Mouse (Mus musculus) heart, embryonic 13.5 days (tissue): Measurements from ENCODE around the gene Gm4969. TPM values are rescaled to one million over a fixed set of nuclear protein-coding genes. Genes with fewer than 3 reads are reported as not detected.

Experiments
- ATAC-seq: fragments of 200-750 bp; cut with Nextera tagmentation; 2 replicates; pipeline ENCODE4 v1.8.0; 2017; ENCODE audit warnings: moderate TSS enrichment; ENCODE audit not compliant: insufficient number of reproducible peaks, low FRiP score, low TSS enrichment; ENCODE audit errors: extremely low read depth
- H3K27ac ChIP-seq: fragments of 300-500 bp; sonication (generic); replicated peaks from 2 replicates; pipeline ENCODE4 v1.5.1; 2015; ENCODE audit warnings: moderate library complexity, mild to moderate bottlenecking, inconsistent platforms
- H3K27me3 ChIP-seq: fragments of 300-500 bp; sonication (generic); replicated peaks from 2 replicates; pipeline ENCODE4 v1.6.1; 2015; ENCODE audit warnings: mild to moderate bottlenecking, inconsistent platforms
- H3K36me3 ChIP-seq: fragments of 300-500 bp; sonication (generic); 2 replicates; pipeline ENCODE4 v1.6.1; 2015; ENCODE audit warnings: mild to moderate bottlenecking, inconsistent platforms
- H3K4me1 ChIP-seq: fragments of 300-500 bp; sonication (generic); 2 replicates; pipeline ENCODE4 v1.6.1; 2015; ENCODE audit warnings: inconsistent platforms
- H3K4me2 ChIP-seq: fragments of 300-500 bp; sonication (generic); 2 replicates; pipeline ENCODE4 v1.6.1; 2015; ENCODE audit warnings: inconsistent platforms, mild to moderate bottlenecking, moderate library complexity
- H3K4me3 ChIP-seq: fragments of 300-500 bp; sonication (generic); 2 replicates; pipeline ENCODE4 v1.5.1; 2015; ENCODE audit warnings: moderate library complexity, mild to moderate bottlenecking, inconsistent platforms
- H3K9ac ChIP-seq: fragments of 300-500 bp; sonication (generic); 2 replicates; pipeline ENCODE4 v1.6.1; 2015; ENCODE audit warnings: inconsistent platforms, mild to moderate bottlenecking, moderate library complexity
- H3K9me3 ChIP-seq: fragments of 300-500 bp; sonication (generic); 2 replicates; pipeline ENCODE4 v1.6.1; 2016; ENCODE audit warnings: inconsistent platforms
- WGBS: fragments of 180-500 bp; shearing (Covaris S2); methylation state at CpG from one replicate; pipeline ENCODE4 v1.1.7; 2015; ENCODE audit warnings: mixed read lengths; 5-methylcytosine and 5-hydroxymethylcytosine counted together
- polyA plus RNA-seq: library from polyadenylated mRNA; unstranded; fragments of >200 nt; fragmentation: Nextera tagmentation; extraction: Ambion mirVana; gene quantifications from 2 replicates; pipeline ENCODE4 v1.2.1, GENCODE M21; 2015

Gene Gm4969
- polyA plus RNA-seq, 1 experiment from 2014 or later = 2.1 TPM

- Histone ChIP-seq H3K36me3 (no peaks in the 10 kb centered on the region), H3K27ac (no peak overlapping the region), H3K4me1 (no peaks in the 10 kb centered on the region), H3K9ac (no peak overlapping the region), H3K9me3 (no peaks in the 10 kb centered on the region; the same call in 1 of the 2 replicates), H3K4me3 (no peak overlapping the region), H3K4me2 (no peak overlapping the region), H3K27me3 (peaks cover 45% of the 10 kb centered on the region)
- ATAC-seq = no peak
- 2% methylated on average over 2 of the region's 2 CpGs for WGBS
Measured at GRCm38 (mm10) chr7:19068707-19069106, 49.5 kb downstream of the Gm4969 start.

- 56% methylated on average over 11 of the region's 14 CpGs for WGBS
- no peak for ATAC-seq
- Histone ChIP-seq H3K9ac (no peak overlapping the region), H3K9me3 (no peaks in the 10 kb centered on the region; the same call in 1 of the 2 replicates), H3K4me3 (no peak overlapping the region), H3K27ac (no peak overlapping the region), H3K36me3 (no peaks in the 10 kb centered on the region), H3K4me2 (no peak overlapping the region), H3K27me3 (peaks cover 53% of the 10 kb centered on the region), H3K4me1 (no peaks in the 10 kb centered on the region)
Measured at GRCm38 (mm10) chr7:19067935-19068334, 50.2 kb downstream of the Gm4969 start.

GRCm38 (mm10) chr7:19067063-19067462 lies 51.1 kb downstream of the Gm4969 start:
- 31% methylated on average over 14 of the region's 14 CpGs for whole genome bisulfite sequencing
- Histone ChIP-seq H3K36me3 (no peaks in the 10 kb centered on the region), H3K9me3 (no peaks in the 10 kb centered on the region; the same call in 1 of the 2 replicates), H3K4me1 (no peaks in the 10 kb centered on the region), H3K4me3 (no peak overlapping the region), H3K4me2 (no peak overlapping the region), H3K27ac (no peak overlapping the region), H3K27me3 (peaks cover 59% of the 10 kb centered on the region), H3K9ac (no peak overlapping the region)
- ATAC-seq = no peak

- no peak for ATAC-seq
- no peaks in the 10 kb centered on the region; the same call in 1 of the 2 replicates for H3K9me3 ChIP-seq
- no peaks in the 10 kb centered on the region for H3K4me1 ChIP-seq
- H3K9ac ChIP-seq = 0 out of 2 replicates have a peak overlapping the region, but pooled peaks have one; percentile 19
- no peak overlapping the region for H3K27ac ChIP-seq
- peak overlapping the region; percentile 14; the same call in 1 of the 2 replicates for H3K4me3 ChIP-seq
- peak overlapping the region; percentile 36 for H3K4me2 ChIP-seq
- H3K27me3 ChIP-seq = peaks cover 59% of the 10 kb centered on the region
- no peaks in the 10 kb centered on the region for H3K36me3 ChIP-seq
- 39% methylated on average over 13 of the region's 13 CpGs for WGBS
Measured at GRCm38 (mm10) chr7:19065896-19066295, 52.3 kb downstream of the Gm4969 start.

- H3K4me1 ChIP-seq = peaks cover 12% of the 10 kb centered on the region
- no peak overlapping the region for H3K9ac ChIP-seq
- H3K4me3 ChIP-seq = no peak overlapping the region
- H3K9me3 ChIP-seq = no peaks in the 10 kb centered on the region
- H3K36me3 ChIP-seq = peaks cover 16% of the 10 kb centered on the region
- 76% methylated on average over 10 of the region's 10 CpGs for WGBS
- no peak overlapping the region for H3K27ac ChIP-seq
- no peak for ATAC-seq
- H3K4me2 ChIP-seq = no peak overlapping the region
- H3K27me3 ChIP-seq = peaks cover 1% of the 10 kb centered on the region; the same call in 1 of the 2 replicates
Measured at GRCm38 (mm10) chr7:19057405-19057804, 60.8 kb downstream of the Gm4969 start.

GRCm38 (mm10) chr7:19055108-19055507 lies 63.1 kb downstream of the Gm4969 start:
- H3K27me3 ChIP-seq = no peaks in the 10 kb centered on the region

GRCm38 (mm10) chr7:19054777-19055076 lies 63.4 kb downstream of the Gm4969 start:
- Histone ChIP-seq H3K27me3 (no peaks in the 10 kb centered on the region), H3K27ac (no peak overlapping the region), H3K36me3 (peaks cover 43% of the 10 kb centered on the region), H3K4me3 (peak overlapping the region; percentile 19), H3K9ac (peak overlapping the region; percentile 52; the same call in 1 of the 2 replicates), H3K9me3 (no peaks in the 10 kb centered on the region), H3K4me2 (peak overlapping the region; percentile 50), H3K4me1 (peaks cover 12% of the 10 kb centered on the region)
- 58% methylated on average over 9 of the region's 9 CpGs for WGBS
- no peak; the same call in 1 of the 2 replicates for ATAC-seq

More at GRCm38 (mm10) chr7:19055108-19055507, 63.1 kb downstream of the Gm4969 start:
- Histone ChIP-seq H3K4me3 (no peak overlapping the region), H3K4me2 (no peak overlapping the region), H3K36me3 (peaks cover 39% of the 10 kb centered on the region), H3K27ac (no peak overlapping the region), H3K9me3 (no peaks in the 10 kb centered on the region), H3K4me1 (peaks cover 12% of the 10 kb centered on the region), H3K9ac (no peak overlapping the region)
- 90% methylated on average over 8 of the region's 8 CpGs for WGBS
- ATAC-seq = no peak

- WGBS = 35% methylated on average over 32 of the region's 33 CpGs
- H3K4me1 ChIP-seq = peaks cover 12% of the 10 kb centered on the region
- no peak within 1 kb of the TSS for H3K27ac ChIP-seq
- peak within 1 kb of the TSS; percentile 50 for H3K4me2 ChIP-seq
- peaks cover 48% of the 10 kb centered on the region for H3K36me3 ChIP-seq
- peak within 1 kb of the TSS; percentile 52; the same call in 1 of the 2 replicates for H3K9ac ChIP-seq
- ATAC-seq = no peak
- H3K4me3 ChIP-seq = peak within 1 kb of the TSS; percentile 19
- H3K9me3 ChIP-seq = no peaks in the 10 kb centered on the region
- no peaks in the 10 kb centered on the region for H3K27me3 ChIP-seq
Measured at GRCm38 (mm10) chr7:19054047-19054776, 64.0 kb downstream of the Gm4969 start, which contains the start of gene Rsph6a. TSS of gene Rsph6a (plus strand) at chr7:19054690.

- H3K4me3 ChIP-seq = no peak overlapping the region
- H3K9ac ChIP-seq = no peak overlapping the region
- H3K27me3 ChIP-seq = no peaks in the 10 kb centered on the region
- ATAC-seq = no peak
- no peaks in the 10 kb centered on the region for H3K9me3 ChIP-seq
- H3K36me3 ChIP-seq = peaks cover 59% of the 10 kb centered on the region
- no peak overlapping the region for H3K27ac ChIP-seq
- peaks cover 12% of the 10 kb centered on the region for H3K4me1 ChIP-seq
- H3K4me2 ChIP-seq = no peak overlapping the region
- WGBS = 84% methylated on average over 7 of the region's 7 CpGs
Measured at GRCm38 (mm10) chr7:19053136-19053532, 65.0 kb downstream of the Gm4969 start.

GRCm38 (mm10) chr7:19052345-19053135 lies 65.6 kb downstream of the Gm4969 start:
- Histone ChIP-seq H3K27ac (no peak overlapping the region), H3K9me3 (no peaks in the 10 kb centered on the region), H3K27me3 (no peaks in the 10 kb centered on the region), H3K4me2 (no peak overlapping the region), H3K9ac (no peak overlapping the region), H3K4me1 (peaks cover 12% of the 10 kb centered on the region), H3K4me3 (no peak overlapping the region), H3K36me3 (peaks cover 65% of the 10 kb centered on the region)
- 83% methylated on average over 15 of the region's 15 CpGs for WGBS
- ATAC-seq = no peak

GRCm38 (mm10) chr7:19051161-19051560 lies 67.0 kb downstream of the Gm4969 start:
- H3K9ac ChIP-seq = no peak overlapping the region
- H3K27ac ChIP-seq = no peak overlapping the region
- no peaks in the 10 kb centered on the region for H3K9me3 ChIP-seq
- H3K4me2 ChIP-seq = no peak overlapping the region
- H3K4me3 ChIP-seq = no peak overlapping the region
- WGBS = 51% methylated on average over 4 of the region's 4 CpGs
- no peaks in the 10 kb centered on the region for H3K27me3 ChIP-seq
- ATAC-seq = no peak
- H3K36me3 ChIP-seq = peaks cover 75% of the 10 kb centered on the region
- H3K4me1 ChIP-seq = peaks cover 12% of the 10 kb centered on the region
